Mouse (Mus musculus) olfactory bulb, adult 2 months (tissue): ENCODE results near the gene Camk2g. TPM values are rescaled to one million over a fixed set of nuclear protein-coding genes. Genes with fewer than 3 reads are reported as not detected.

Experiments
- H3K27ac ChIP-seq: fragments of 200-500 bp; 2 replicates; pipeline ENCODE4 v1.5.1; 2012; ENCODE audit warnings: low read depth, low read length; ENCODE audit not compliant: insufficient read depth
- H3K4me1 ChIP-seq: fragments of 200-500 bp; 2 replicates; pipeline ENCODE4 v1.6.1; 2012; ENCODE audit warnings: low read length; ENCODE audit not compliant: control insufficient read depth, insufficient read depth
- H3K4me3 ChIP-seq: fragments of 200-500 bp; 2 replicates; pipeline ENCODE4 v1.5.1; 2012; ENCODE audit warnings: mild to moderate bottlenecking, low read depth, low read length, moderate library complexity; ENCODE audit not compliant: insufficient read depth
- CTCF ChIP-seq: fragments of 200-500 bp; IDR thresholded peaks from 2 replicates; pipeline ENCODE4 v1.5.1; 2012; ENCODE audit warnings: low read depth, mild to moderate bottlenecking, low read length, moderate library complexity; ENCODE audit not compliant: insufficient read depth
- POLR2A ChIP-seq: fragments of 200-500 bp; IDR thresholded peaks from 2 replicates; pipeline ENCODE4 v1.6.1; 2012; ENCODE audit warnings: mild to moderate bottlenecking, low read depth, low read length, moderate library complexity; ENCODE audit not compliant: insufficient read depth
- WGBS: fragments of 180-500 bp; shearing (Covaris S2); methylation state at CpG from one replicate; pipeline ENCODE4 v1.1.7; 2018; 5-methylcytosine and 5-hydroxymethylcytosine counted together
- polyA plus RNA-seq: library from polyadenylated mRNA; stranded (reverse); fragments of >200 nt; gene quantifications from 2 replicates; pipeline ENCODE4 v1.2.4, GENCODE M21; 2012; ENCODE audit warnings: low replicate concordance; ENCODE audit not compliant: missing spikeins, insufficient read depth, insufficient read length

The Camk2g gene
- polyA plus RNA-seq, 1 experiment = 125 TPM

GRCm38 (mm10) chr14:20743614-20744013 is 50.3 kb downstream of the Camk2g start:
- peaks cover 8% of the 10 kb centered on the region for H3K4me1 ChIP-seq
- 80% methylated on average over 3 of the region's 3 CpGs for WGBS
- TF ChIP-seq CTCF = no peak
- TF ChIP-seq POLR2A = no peak
- H3K27ac ChIP-seq = no peak overlapping the region
- H3K4me3 ChIP-seq = no peak overlapping the region

DNA sequence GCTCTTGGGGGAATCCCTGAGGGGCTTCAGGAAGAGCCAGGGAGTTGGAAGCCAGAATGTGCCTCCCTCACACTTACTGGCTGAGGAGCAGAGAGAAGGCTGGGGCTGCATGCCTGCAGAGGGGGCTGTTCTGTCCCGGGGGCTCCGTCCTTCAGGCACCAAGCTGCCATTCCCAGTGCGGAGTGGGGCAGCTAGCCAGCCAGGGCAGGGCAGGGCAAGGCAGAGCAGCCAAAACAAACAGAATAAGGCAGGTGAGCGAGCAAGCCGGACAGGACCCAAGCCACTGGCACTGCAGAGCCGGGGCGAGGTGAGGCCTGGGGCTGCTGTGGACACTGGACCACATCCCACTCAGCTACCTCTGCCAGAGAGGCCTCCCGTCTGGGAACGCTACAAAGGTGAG is 52.6 kb downstream of the Camk2g start:
- Histone ChIP-seq H3K4me1 (no peaks in the 10 kb centered on the region), H3K27ac (no peak overlapping the region), H3K4me3 (no peak overlapping the region)
- WGBS = 89% methylated on average over 9 of the region's 9 CpGs
- TF ChIP-seq POLR2A (no peak), CTCF (no peak)

- Histone ChIP-seq H3K27ac (no peak overlapping the region), H3K4me3 (no peak overlapping the region), H3K4me1 (peaks cover 8% of the 10 kb centered on the region; the same call in 1 of the 2 replicates)
- WGBS = 88% methylated on average over 8 of the region's 8 CpGs
- TF ChIP-seq CTCF (no peak), POLR2A (no peak)
Observed at GRCm38 (mm10) chr14:20738511-20738910, 55.4 kb downstream of the Camk2g start.

DNA sequence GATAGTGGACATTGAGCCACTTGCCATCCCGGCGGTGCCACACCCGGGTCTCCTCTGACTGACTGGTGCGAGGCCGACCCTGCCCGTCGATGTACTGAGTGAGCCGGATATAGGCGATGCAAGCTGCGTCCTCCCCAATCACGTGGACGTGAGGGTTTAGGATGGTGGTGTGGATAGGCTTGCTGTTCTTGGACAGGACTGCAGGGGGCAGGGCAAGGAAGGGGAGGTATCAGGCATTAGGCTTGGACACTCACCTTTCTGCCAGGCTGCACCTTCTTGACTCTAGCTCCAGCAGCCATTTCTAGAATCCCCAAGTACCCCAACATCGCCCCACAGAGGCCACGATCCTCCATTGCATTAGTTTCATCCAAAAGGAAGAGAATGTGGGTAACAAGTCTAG is 56.6 kb downstream of the Camk2g start:
- Histone ChIP-seq H3K4me3 (no peak overlapping the region), H3K4me1 (peaks cover 8% of the 10 kb centered on the region; the same call in 1 of the 2 replicates), H3K27ac (no peak overlapping the region)
- 30% methylated on average over 14 of the region's 14 CpGs for WGBS
- TF ChIP-seq CTCF (0 out of 2 replicates have a peak, but pooled peaks have one; percentile 52), POLR2A (no peak)

GRCm38 (mm10) chr14:20735892-20736390 is 57.9 kb downstream of the Camk2g start:
- H3K4me3 ChIP-seq = no peak overlapping the region
- no peak overlapping the region for H3K27ac ChIP-seq
- TF ChIP-seq POLR2A = no peak
- no peak for TF ChIP-seq CTCF
- H3K4me1 ChIP-seq = peaks cover 8% of the 10 kb centered on the region; the same call in 1 of the 2 replicates
- WGBS = 83% methylated on average over 13 of the region's 13 CpGs

GRCm38 (mm10) chr14:20735052-20735451 is 58.8 kb downstream of the Camk2g start:
- Histone ChIP-seq H3K4me3 (no peak overlapping the region), H3K4me1 (peaks cover 8% of the 10 kb centered on the region; the same call in 1 of the 2 replicates), H3K27ac (peak overlapping the region; percentile 46; the same call in 1 of the 2 replicates)
- 29% methylated on average over 2 of the region's 2 CpGs for WGBS
- TF ChIP-seq POLR2A (no peak), CTCF (no peak)

DNA sequence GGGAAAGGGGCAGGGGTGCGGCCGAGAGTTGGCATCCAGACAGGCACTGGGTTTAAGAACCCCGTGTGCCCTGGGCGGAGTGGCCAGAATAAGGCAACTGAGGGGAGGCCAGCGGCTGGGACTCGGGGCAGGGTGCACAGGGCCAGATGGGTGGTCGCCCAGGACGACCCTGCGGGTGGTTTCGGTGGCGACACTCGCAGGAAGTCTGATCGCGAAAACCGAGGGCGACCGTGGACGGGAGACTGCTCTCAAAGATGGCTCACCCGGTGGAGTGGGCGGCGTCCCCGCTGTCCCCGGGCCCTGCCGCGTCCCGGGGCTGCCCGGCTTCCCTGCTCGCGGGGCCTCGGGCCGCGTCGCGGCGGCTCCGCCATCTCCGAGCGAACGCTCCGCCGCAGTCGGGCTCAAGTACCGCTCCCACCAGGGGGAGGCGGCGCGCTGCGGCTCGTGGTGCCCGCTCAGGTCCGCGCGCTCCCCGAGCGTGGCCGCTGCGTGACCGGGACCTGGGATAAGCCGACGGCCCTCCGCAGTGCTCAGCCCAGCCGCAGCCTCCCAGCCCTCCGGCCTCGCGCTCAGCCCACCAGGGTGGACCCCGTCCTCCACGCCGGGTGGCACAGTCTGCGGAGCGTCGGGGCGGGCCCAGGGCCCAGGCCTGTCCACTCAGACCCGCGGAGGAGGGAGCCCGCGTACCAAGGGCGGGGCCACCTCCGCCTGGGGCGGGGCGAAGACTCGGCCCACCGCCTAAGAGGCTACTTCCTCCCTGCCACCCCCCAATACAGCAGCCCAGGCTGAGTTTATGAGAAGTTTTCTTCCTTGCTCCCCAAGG is 59.7 kb downstream of the Camk2g start, which contains the start of gene Ndst2:
TSS of gene Ndst2 (minus strand) at position 611 of the 823 bp plus-strand sequence.
- WGBS = under 1% methylated on average over 81 of the region's 81 CpGs
- H3K4me1 ChIP-seq = peaks cover 8% of the 10 kb centered on the region; the same call in 1 of the 2 replicates
- H3K27ac ChIP-seq = peak within 1 kb of the TSS; percentile 52
- TF ChIP-seq CTCF = 0 out of 2 replicates have a peak, but pooled peaks have one; percentile 13
- TF ChIP-seq POLR2A = peak; percentile 87
- H3K4me3 ChIP-seq = peak within 1 kb of the TSS; percentile 61

DNA sequence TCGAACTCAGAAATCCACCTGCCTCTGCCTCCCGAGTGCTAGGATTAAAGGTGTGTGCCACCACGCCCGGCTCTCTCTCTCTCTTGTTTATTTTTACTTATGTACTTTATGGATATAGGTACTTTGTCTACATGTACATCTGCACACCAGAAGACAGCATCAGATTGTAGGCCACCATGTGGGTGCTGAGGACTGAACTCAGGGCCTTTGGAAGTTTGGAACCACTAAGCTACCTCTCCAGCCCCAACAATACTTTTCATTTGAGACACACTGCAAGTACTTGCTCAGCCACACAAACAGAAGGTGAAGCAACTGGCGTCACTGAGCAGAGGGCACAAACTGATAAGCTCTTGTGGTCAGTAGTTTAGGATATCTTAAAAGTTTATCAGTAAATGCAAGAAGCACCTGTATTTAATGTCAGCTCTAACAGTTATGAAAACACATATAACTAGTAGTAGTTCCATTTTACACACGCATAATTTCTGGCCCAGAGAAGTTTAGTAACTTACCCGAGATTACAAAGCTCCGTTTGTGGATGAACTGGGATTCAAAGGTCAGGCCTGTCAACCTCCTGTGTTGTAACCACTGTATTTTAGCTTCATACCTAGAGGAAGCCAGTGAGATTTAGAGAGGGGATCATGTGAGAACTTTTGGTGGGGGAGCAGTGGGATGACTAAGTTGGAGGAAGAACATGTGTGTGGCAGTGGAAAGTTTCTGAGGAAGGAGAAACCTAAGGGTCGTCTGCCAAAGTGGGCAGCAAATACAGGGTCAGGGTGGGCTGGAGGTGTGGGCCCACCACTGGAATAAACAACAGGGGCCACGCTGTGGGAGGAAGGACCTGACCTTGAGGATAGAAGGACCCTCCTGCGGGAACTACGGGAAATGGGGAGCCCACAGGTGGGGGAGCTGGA is 60.6 kb downstream of the Camk2g start:
- Histone ChIP-seq H3K4me3 (peak overlapping the region; percentile 61), H3K27ac (no peak overlapping the region), H3K4me1 (peaks cover 8% of the 10 kb centered on the region; the same call in 1 of the 2 replicates)
- 46% methylated on average over 12 of the region's 12 CpGs for WGBS
- TF ChIP-seq CTCF = no peak
- TF ChIP-seq POLR2A = no peak
